Mouse (Mus musculus) ES-E14 (cell line): ENCODE data around the gene Eps15l1.

ENCODE experiments used
- CHD2 ChIP-seq: IDR thresholded peaks from 2 replicates; pipeline ENCODE4 v1.6.1; 2014; ENCODE audit warnings: mild to moderate bottlenecking, low read depth, low read length, inconsistent platforms
- ZC3H11A ChIP-seq: IDR thresholded peaks from 2 replicates; pipeline ENCODE4 v1.6.1; 2012; ENCODE audit warnings: low read depth, mild to moderate bottlenecking, inconsistent platforms, low read length, borderline replicate concordance
- ZNF384 ChIP-seq: IDR thresholded peaks from 2 replicates; pipeline ENCODE4 v1.6.1; 2012; ENCODE audit warnings: low read depth, low read length, inconsistent platforms

DNA sequence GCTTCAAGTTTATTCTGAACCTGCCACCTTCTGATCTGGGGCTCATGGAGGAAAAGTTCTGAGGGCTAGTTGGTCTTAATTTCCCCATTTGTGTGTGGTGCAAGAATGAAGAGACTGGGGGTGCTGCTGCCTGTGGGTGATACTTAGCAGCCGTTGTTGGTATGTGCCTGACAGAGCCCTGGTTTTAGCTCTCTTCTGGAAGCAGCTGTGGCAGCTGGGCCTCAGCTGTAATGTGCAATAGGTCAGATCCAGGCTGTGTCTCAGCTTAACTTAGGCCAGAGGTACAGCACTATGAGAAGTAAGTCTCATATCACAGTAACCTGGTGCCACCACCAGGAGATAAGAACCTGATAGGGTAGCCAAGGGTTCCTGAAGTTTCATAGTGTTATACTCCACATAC, 73.7 kb downstream of the Eps15l1 start:
- TF ChIP-seq ZC3H11A (no peak), CHD2 (no peak), ZNF384 (no peak)
